Mouse (Mus musculus) embryonic stem cell, embryonic (primary cell): ENCODE data around the gene Ndst2.

Source experiments
- CTCF ChIA-PET, 4 experiments: fragments of 300-600 bp in 2 of 4; fragments of 350-600 bp in 2 of 4; sonication (Branson Sonifier 250); formaldehyde crosslinking; loops; one replicate each; lab custom pipeline; 2022; ENCODE audit warnings: inconsistent platforms in 2 of 4; lab: Charles Lee
- POLR2A ChIA-PET, 4 experiments: fragments of 300-600 bp in 2 of 4; fragments of 350-600 bp in 2 of 4; sonication (Branson Sonifier 250); formaldehyde crosslinking; loops; one replicate each; lab custom pipeline; 2022; ENCODE audit warnings: antibody characterized with exemption in 4 of 4, inconsistent platforms in 1 of 4; lab: Charles Lee

Ndst2 gene

DNA sequence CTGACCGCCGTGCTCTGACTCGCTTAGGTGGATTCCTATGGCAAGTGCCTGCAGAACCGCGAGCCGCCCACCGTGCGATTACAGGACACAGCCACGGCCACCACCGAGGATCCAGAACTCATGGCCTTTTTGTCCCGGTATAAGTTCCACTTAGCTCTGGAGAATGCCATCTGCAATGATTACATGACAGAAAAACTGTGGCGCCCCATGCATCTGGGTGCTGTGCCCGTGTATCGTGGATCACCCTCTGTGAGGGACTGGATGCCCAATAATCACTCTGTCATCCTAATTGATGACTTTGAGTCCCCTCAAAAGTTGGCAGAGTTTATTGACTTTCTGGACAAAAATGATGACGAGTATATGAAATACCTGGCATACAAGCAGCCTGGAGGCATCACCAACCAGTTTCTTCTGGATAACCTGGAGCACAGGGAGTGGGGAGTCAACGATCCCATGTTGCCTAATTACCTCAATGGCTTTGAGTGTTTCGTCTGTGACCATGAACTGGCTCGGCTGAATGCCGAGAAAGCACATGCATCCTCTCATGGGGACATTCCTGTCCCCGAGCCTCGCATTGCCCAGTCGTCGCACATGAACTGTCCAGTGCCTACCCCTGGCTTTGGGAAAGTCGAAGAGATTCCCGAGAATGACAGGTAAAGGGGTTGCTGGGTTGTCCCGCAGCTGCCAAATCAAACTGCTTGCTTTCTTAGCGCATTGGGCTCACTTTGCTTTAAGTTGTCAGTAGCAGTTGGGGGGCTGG is 38.4 kb downstream of the Ndst2 start:
- ChIA-PET POLR2A (interaction anchor here in 3 of 4 experiments (0.6 to 5.1 kb wide), 27 partner anchors 10 to 356 kb away, joined by 3 to 43 read pairs (median 4); partner anchors contain the start of genes Sec24c (in 3 of the 3), Anxa7 (in 2 of the 3), Zswim8 (in 2 of the 3) and Adk (in 1 of the 3)), CTCF (interaction anchor here in 3 of 4 experiments (1.0 to 2.5 kb wide), 12 partner anchors 12 to 103 kb away, joined by 3 to 10 read pairs (median 4); partner anchors contain the start of gene Zswim8 (in 1 of the 3))

DNA sequence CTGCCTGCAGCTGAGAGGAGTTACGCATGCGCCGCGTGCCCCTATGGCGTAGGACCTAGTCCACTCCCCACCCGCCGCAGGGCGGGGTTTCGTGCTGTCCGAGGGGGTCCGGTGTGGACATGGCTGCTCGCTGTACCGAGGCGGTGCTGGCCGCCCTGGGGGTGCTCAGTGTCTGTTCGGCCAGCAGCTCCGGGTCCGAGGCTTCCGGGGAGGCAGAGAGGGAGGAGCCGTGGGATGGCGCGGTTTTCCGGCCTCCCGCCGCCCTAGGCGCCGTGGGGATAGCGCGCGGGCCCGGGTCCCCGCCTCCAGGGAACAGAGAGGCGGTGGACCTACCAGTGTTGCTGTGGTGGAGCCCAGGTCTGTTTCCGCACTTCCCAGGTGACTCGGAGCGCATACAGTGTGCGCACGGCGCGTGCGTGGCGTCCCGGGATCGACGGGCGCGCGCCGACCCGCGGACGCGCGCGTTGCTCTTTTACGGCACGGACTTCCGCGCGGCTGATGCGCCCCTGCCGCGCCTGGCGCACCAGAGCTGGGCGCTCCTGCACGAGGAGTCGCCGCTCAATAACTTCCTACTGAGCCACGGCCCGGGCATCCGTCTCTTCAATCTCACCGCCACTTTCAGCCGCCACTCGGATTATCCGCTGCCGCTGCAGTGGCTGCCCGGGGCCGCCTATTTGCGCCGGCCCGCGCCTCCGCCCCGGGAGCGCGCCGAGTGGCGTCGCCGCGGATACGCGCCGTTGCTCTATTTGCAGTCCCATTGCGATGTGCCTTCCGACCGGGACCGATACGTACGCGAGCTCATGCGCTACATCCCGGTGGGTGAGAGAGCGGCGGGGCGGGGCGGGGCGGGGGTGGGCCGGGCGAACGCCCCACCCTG is 39.2 kb downstream of the Ndst2 start, which contains the start of gene Fut11:
Gene Fut11, plus strand, starts transcription at position 85 of the 877 bp plus-strand sequence.
- CTCF ChIA-PET = interaction anchor here in 3 of 4 experiments (1.0 to 2.5 kb wide), 6 partner anchors 13 to 104 kb away, joined by 3 to 8 read pairs (median 4); no protein-coding TSS in a partner anchor
- POLR2A ChIA-PET = interaction anchor here in 3 of 4 experiments (0.6 to 5.1 kb wide), 34 partner anchors 11 to 718 kb away, joined by 3 to 43 read pairs (median 4); partner anchors contain the start of genes Sec24c (in 3 of the 3), Anxa7 (in 2 of the 3), Vcl (in 2 of the 3) and Zswim8 (in 2 of the 3)

DNA sequence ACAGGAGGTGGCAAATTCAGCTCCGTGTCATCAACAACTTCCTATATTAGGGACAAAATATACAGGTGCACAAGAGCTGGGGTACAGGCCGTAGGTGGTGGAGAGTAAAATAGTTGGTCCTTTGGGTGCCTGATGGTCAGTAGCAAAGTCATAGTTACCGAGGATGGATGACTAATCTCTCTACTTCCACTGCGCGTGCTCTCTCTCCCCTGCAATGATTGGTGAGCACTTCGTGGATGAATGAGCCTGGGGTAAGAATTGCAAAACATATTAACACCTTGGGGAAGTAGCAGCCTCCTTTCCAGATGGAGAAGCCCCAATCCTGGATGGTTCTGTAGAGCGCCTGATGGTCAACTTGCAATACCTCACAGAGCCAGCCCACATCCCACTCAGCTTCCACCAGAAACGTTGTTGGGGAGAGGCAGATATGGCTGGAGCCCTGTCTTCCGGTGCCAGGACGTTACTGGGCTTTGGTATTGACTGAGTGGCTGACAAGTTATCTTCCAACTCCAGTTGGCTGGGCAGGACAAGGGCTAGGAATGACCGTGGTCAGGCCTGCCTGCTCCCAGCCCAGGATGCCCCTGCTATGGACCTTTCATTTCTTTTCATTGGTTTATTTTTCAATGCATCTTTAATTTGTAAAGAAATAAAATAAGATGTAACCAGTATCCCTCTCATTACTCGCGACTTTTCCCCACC is 40.0 kb downstream of the Ndst2 start:
- ChIA-PET POLR2A (interaction anchor here (0.6 to 5.1 kb wide), 23 partner anchors 9 to 381 kb away, joined by 3 to 43 read pairs (median 4); partner anchors contain the start of genes Sec24c (in 3 of the 4), Vcl (in 2 of the 4), Zswim8 (in 2 of the 4) and Adk (in 1 of the 4)), CTCF (interaction anchor here in 1 of 4 experiments (0.9 to 2.5 kb wide), 4 partner anchors 22 to 104 kb away, joined by 3 to 8 read pairs (median 6); no protein-coding TSS in a partner anchor)

GRCm38 (mm10) chr14:20693589-20694101 is 40.7 kb downstream of the Ndst2 start:
- CTCF ChIA-PET = interaction anchor here in 2 of 4 experiments (0.9 to 1.2 kb wide), 3 partner anchors 12 to 105 kb away, joined by 3 read pairs; no protein-coding TSS in a partner anchor
- POLR2A ChIA-PET = interaction anchor here (0.6 to 5.1 kb wide), 21 partner anchors 8 to 1120 kb away, joined by 3 to 43 read pairs (median 4); partner anchors contain the start of genes Sec24c (in 3 of the 4), Zswim8 (in 2 of the 4), Adk (in 1 of the 4) and Ap3m1 (in 1 of the 4)

DNA sequence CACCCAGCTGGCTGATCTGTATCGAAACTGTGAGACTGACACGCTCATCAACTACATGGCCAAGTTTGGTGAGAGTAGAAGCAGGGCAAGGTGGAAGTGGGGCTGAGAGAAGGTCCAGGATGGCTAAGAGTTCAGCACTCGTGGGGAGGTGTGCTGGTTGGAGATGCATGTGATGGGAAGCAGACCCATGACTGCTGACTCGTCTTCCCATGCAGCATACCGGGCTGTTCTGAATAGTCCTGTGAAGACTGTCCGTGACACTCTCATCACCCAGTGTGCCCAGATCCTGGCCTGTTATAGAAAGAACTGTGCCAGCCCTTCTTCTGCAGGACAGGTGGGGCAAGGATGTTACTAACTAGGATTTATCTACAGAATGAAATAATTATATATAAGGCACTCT is 42.6 kb downstream of the Ndst2 start:
- CTCF ChIA-PET = no interaction called here

GRCm38 (mm10) chr14:20689009-20689408 is 45.4 kb downstream of the Ndst2 start:
- CTCF ChIA-PET = no interaction called here
- POLR2A ChIA-PET = interaction anchor here in 2 of 4 experiments (0.5 to 1.6 kb wide), 6 partner anchors 10 to 213 kb away, joined by 3 to 4 read pairs (median 3); no protein-coding TSS in a partner anchor

More for the DNA sequence above, 42.6 kb downstream of the Ndst2 start:
- POLR2A ChIA-PET = interaction anchor here in 2 of 4 experiments (1.9 to 5.1 kb wide), 4 partner anchors 9 to 18 kb away, joined by 7 to 43 read pairs (median 20); partner anchors contain the start of gene Sec24c (in 2 of the 2)

DNA sequence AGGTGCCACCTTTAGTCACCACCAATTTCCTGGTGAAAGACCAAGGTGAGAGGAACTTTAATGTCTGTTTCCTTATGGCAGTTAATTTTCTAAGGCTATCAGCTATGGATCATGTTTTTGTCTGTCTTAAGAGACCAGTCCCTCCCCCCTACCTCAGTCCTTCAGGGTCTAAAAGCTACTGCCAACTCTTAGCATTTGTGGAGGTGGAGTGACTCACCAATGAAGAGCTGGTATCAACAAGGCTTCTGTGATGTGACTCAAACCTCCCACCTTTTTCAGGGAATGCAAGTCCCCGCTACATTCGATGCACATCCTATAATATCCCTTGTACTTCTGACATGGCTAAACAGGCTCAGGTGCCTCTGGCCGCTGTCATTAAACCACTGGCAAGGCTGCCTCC is 47.8 kb downstream of the Ndst2 start:
- CTCF ChIA-PET = interaction anchor here in 1 of 4 experiments (0.6 kb wide), 1 partner anchor 69 kb away, joined by 3 read pairs; no protein-coding TSS in a partner anchor
- POLR2A ChIA-PET = interaction anchor here in 2 of 4 experiments (1.0 to 5.3 kb wide), 5 partner anchors 12 to 21 kb away, joined by 3 to 34 read pairs (median 4); partner anchors contain the start of genes Chchd1 (in 1 of the 2), Sec24c (in 1 of the 2) and Zswim8 (in 1 of the 2)

DNA sequence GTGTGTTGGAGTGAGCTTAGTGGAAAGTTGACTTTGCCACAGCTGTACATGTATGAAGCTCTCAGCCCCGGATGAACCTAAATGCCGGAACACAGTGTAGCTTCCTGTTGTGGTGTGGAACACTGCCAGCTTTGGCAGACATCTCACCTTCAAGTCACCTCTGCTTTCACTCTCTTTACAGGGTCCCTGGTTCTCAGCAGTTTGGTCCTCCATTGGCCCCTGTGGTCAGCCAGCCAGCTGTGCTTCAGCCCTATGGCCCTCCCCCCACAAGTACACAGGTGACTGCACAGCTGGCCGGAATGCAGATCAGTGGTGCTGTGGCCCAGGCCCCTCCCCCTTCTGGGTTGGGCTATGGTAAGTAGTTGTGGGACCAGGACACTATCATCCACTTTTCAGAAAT is 51.9 kb downstream of the Ndst2 start:
- POLR2A ChIA-PET = interaction anchor here in 3 of 4 experiments (0.5 to 6.4 kb wide), 16 partner anchors 8 to 246 kb away, joined by 3 to 43 read pairs (median 6); partner anchors contain the start of genes Fut11 (in 3 of the 3), Sec24c (in 2 of the 3), Chchd1 (in 1 of the 3) and Usp54 (in 1 of the 3)

GRCm38 (mm10) chr14:20681742-20682141 is 52.6 kb downstream of the Ndst2 start:
- ChIA-PET CTCF (interaction anchor here in 1 of 4 experiments (1.1 to 2.0 kb wide), 4 partner anchors 9 to 20 kb away, joined by 3 to 5 read pairs (median 3); no protein-coding TSS in a partner anchor), POLR2A (interaction anchor here in 2 of 4 experiments (1.0 to 6.4 kb wide), 12 partner anchors 8 to 247 kb away, joined by 3 to 43 read pairs (median 8); partner anchors contain the start of genes Fut11 (in 2 of the 2), Sec24c (in 2 of the 2), Chchd1 (in 1 of the 2) and Usp54 (in 1 of the 2))

More for the DNA sequence above, 51.9 kb downstream of the Ndst2 start:
- CTCF ChIA-PET = interaction anchor here in 2 of 4 experiments (0.6 to 2.0 kb wide), 9 partner anchors 9 to 368 kb away, joined by 3 to 5 read pairs (median 3); no protein-coding TSS in a partner anchor

- ChIA-PET CTCF (no interaction called here), POLR2A (interaction anchor here in 1 of 4 experiments (1.3 to 1.7 kb wide), 2 partner anchors 10 to 17 kb away, joined by 3 to 4 read pairs; partner anchors contain the start of gene Fut11)
Measured at GRCm38 (mm10) chr14:20677906-20678305, 56.5 kb downstream of the Ndst2 start.

- ChIA-PET CTCF (interaction anchor here (0.5 to 3.4 kb wide), 16 partner anchors 13 to 560 kb away, joined by 3 to 34 read pairs (median 5); partner anchors contain the start of genes Adk (in 1 of the 4), Ap3m1 (in 1 of the 4) and Mrps16 (in 1 of the 4)), POLR2A (interaction anchor here (0.5 to 5.3 kb wide), 109 partner anchors 8 to 1159 kb away, joined by 3 to 84 read pairs (median 4); partner anchors contain the start of genes Anxa7 (in 3 of the 4), Ppp3cb (in 3 of the 4), Usp54 (in 3 of the 4) and Adk (in 2 of the 4))
Measured at GRCm38 (mm10) chr14:20674064-20674833, 60.1 kb downstream of the Ndst2 start, which contains the start of gene Sec24c. Gene Sec24c, plus strand, starts transcription at chr14:20674308.

- ChIA-PET POLR2A (interaction anchor here (0.5 to 5.3 kb wide), 99 partner anchors 8 to 1159 kb away, joined by 3 to 84 read pairs (median 5); partner anchors contain the start of genes Anxa7 (in 3 of the 4), Ppp3cb (in 3 of the 4), Usp54 (in 3 of the 4) and Adk (in 2 of the 4)), CTCF (interaction anchor here (0.5 to 3.4 kb wide), 24 partner anchors 8 to 560 kb away, joined by 3 to 34 read pairs (median 4); partner anchors contain the start of genes Adk (in 1 of the 4), Ap3m1 (in 1 of the 4), Cfap70 (in 1 of the 4) and Mrps16 (in 1 of the 4))
Measured at GRCm38 (mm10) chr14:20673735-20674063, 60.7 kb downstream of the Ndst2 start.
